1 mouse cellular context compared by ENCODE assay signal in the genomic region with DNA sequence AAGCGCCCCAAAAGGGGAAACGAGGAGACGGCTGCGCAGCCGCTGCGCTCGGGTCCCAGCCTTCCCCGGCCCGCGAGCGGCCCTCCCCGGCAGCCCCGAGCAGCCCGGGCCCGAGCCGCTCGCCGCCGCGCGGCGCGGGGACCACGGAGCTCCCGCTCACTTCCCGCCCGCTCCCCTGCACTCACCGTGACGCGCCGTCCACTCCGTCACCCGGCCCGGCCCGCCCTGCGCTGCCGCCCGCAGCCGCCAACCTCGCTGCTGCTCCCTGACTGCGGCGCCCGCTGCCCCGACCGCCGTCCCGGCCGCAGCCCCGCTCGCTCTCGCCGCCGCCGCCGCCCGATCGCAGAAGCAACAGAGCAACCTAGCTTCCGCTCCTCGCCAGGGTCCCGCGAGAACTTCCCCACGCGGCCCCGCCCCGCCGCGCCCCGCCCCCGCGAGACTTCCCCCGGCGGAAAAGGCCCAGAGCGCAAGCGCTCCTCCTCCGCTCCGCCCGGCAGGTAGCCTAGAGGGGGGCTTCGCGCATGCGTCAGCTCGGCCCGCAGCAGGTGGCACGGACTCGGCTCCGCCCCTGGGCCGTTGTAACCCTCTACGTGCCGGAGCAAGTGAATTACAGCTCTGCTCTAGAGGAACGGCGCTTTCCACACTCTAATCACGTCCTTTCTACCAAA.
TF ChIP-seq lines count a peak whose summit lies in the region.

A gene (minus strand): TSS at position 389 of the 668 bp plus-strand sequence.

TF ChIP-seq in myocyte, 11 proteins besides CTCF, POLR2A, EP300 and RAD21 (continued from another document):
- no peak for TF ChIP-seq TCF12 (IDR thresholded peaks at IDR 0.05; ENCODE audit: insufficient read depth, poor library complexity, severe bottlenecking)
